Mouse (Mus musculus) embryonic fibroblast, embryonic 13.5 days (primary cell): Measurements from ENCODE around the gene Rpn2.

ENCODE experiments used
- CTCF ChIP-seq: IDR thresholded peaks from 2 replicates; pipeline ENCODE4 v1.5.1; 2011; ENCODE audit warnings: mild to moderate bottlenecking, control low read depth, low read length, moderate library complexity, borderline replicate concordance; ENCODE audit not compliant: insufficient read depth
- POLR2A ChIP-seq: IDR thresholded peaks from 2 replicates; pipeline ENCODE4 v1.6.1; 2011; ENCODE audit warnings: low read depth, mild to moderate bottlenecking, control low read depth, low read length, moderate library complexity

GRCm38 (mm10) chr2:157322029-157322766 is 43.4 kb downstream of the Rpn2 start:
- TF ChIP-seq POLR2A = no peak
- no peak for TF ChIP-seq CTCF
